Mouse (Mus musculus) heart, adult 2 months (tissue): Measurements from ENCODE around the gene Aifm3.

Source experiments
- CTCF ChIP-seq: fragments of 200-600 bp; IDR thresholded peaks from 2 replicates; pipeline ENCODE4 v1.8.1; 2022; ENCODE audit warnings: antibody characterized with exemption, mild to moderate bottlenecking, moderate library complexity
- POLR2A ChIP-seq: fragments of 200-500 bp; IDR thresholded peaks from 2 replicates; pipeline ENCODE4 v1.6.1; 2011; ENCODE audit warnings: mild to moderate bottlenecking, low read depth, low read length, control low read depth; ENCODE audit not compliant: insufficient read depth

- TF ChIP-seq CTCF (no peak), POLR2A (no peak)
Measured at GRCm38 (mm10) chr16:17461596-17461995, 27.8 kb upstream of the Aifm3 start.
